Mouse (Mus musculus): ENCODE data around the gene Trip4. TPM values are rescaled to one million over a fixed set of nuclear protein-coding genes. Genes with fewer than 3 reads are reported as not detected.

The Trip4 gene
- polyA plus RNA-seq, 1 experiment, result 83.4 TPM

DNA sequence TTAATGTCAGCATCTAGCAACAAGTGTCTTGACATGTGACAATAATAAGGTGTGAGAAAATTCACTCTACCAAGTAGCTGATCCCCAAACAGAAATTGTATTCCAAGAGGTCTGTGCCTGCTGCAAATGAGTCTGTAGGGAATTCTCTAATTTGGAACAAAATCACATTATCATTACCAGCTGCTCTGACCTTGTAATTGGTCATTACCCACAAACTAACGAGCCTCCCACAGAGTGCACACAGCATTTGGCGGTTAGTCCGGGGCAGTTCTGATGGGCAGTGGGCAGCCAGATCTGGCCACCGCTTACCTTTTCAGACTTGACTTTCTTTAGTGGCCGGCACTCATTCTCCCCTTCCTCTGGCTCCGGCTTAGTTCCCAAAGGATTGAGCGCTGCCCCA lies 114.3 kb downstream of the Trip4 start:
- H3K4me1 ChIP-seq (ENCODE audit: control insufficient read depth, insufficient read depth, low read length), result peaks cover 3% of the 10 kb centered on the region; the same call in 1 of the 2 replicates
- no peak overlapping the region for H3K27ac ChIP-seq (ENCODE audit: control insufficient read depth, insufficient read depth, low read depth, low read length)
- TF ChIP-seq POLR2A (IDR thresholded peaks at IDR 0.05; ENCODE audit: control insufficient read depth, low read depth, low read length) (no peak), CTCF (IDR thresholded peaks at IDR 0.05; ENCODE audit: control insufficient read depth, insufficient read depth, insufficient replicate concordance, low read depth, low read length) (no peak)
- H3K4me3 ChIP-seq (ENCODE audit: control insufficient read depth, low read depth, low read length), result no peak overlapping the region
- H3K27me3 ChIP-seq (ENCODE audit: control insufficient read depth, insufficient read depth, low read length), result no peaks in the 10 kb centered on the region
- H3K36me3 ChIP-seq (ENCODE audit: control insufficient read depth, insufficient read depth, low read length), result no peaks in the 10 kb centered on the region; the same call in 1 of the 2 replicates

DNA sequence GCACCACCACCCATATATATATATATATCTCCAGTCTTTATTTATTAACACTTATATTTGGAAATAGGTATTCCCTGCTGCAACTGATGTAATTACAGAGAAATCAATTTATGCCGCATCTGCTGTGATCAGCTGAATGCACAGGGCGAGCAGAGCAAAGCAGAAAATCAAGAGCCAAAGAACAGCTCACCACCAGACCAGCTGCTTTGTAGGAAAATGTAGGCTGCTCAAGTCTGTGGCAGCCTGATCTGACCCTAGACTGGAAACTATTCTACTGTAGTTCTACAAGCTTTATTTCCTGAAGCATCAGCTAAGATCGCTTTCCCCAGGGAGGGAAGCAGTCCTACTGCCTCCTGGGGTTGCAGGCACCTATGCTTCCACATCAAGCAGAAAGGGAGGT lies 115.1 kb downstream of the Trip4 start:
- H3K36me3 ChIP-seq (ENCODE audit: control insufficient read depth, insufficient read depth, low read length), result no peaks in the 10 kb centered on the region; the same call in 1 of the 2 replicates
- TF ChIP-seq CTCF (IDR thresholded peaks at IDR 0.05; ENCODE audit: control insufficient read depth, insufficient read depth, insufficient replicate concordance, low read depth, low read length) (no peak), POLR2A (IDR thresholded peaks at IDR 0.05; ENCODE audit: control insufficient read depth, low read depth, low read length) (no peak)
- peaks cover 3% of the 10 kb centered on the region; the same call in 1 of the 2 replicates for H3K4me1 ChIP-seq (ENCODE audit: control insufficient read depth, insufficient read depth, low read length)
- no peak overlapping the region for H3K27ac ChIP-seq (ENCODE audit: control insufficient read depth, insufficient read depth, low read depth, low read length)
- no peaks in the 10 kb centered on the region for H3K27me3 ChIP-seq (ENCODE audit: control insufficient read depth, insufficient read depth, low read length)
- H3K4me3 ChIP-seq (ENCODE audit: control insufficient read depth, low read depth, low read length), result no peak overlapping the region

DNA sequence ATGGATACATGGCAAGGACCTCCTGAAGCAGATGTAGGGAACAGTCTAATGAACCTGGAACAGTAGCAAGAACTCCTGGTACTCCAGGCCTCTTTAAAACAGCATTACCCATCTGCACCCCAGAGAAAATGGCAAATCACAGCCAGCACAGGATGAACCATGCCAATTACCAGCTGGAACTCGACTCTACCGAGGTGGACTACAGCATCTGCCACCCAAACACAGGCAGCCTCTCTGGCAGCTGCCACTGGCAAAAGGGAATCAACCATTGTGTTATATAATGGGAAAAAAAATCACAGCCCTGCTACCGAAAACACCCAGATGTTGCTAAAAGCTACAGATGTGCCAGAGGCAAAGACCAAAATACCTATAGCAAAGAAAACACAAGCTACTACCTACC lies 115.5 kb downstream of the Trip4 start:
- Histone ChIP-seq H3K4me1 (ENCODE audit: control insufficient read depth, insufficient read depth, low read length) (peaks cover 3% of the 10 kb centered on the region; the same call in 1 of the 2 replicates), H3K4me3 (ENCODE audit: control insufficient read depth, low read depth, low read length) (no peak overlapping the region), H3K27me3 (ENCODE audit: control insufficient read depth, insufficient read depth, low read length) (no peaks in the 10 kb centered on the region), H3K27ac (ENCODE audit: control insufficient read depth, insufficient read depth, low read depth, low read length) (no peak overlapping the region), H3K36me3 (ENCODE audit: control insufficient read depth, insufficient read depth, low read length) (no peaks in the 10 kb centered on the region; the same call in 1 of the 2 replicates)
- TF ChIP-seq CTCF (IDR thresholded peaks at IDR 0.05; ENCODE audit: control insufficient read depth, insufficient read depth, insufficient replicate concordance, low read depth, low read length), result no peak
- TF ChIP-seq POLR2A (IDR thresholded peaks at IDR 0.05; ENCODE audit: control insufficient read depth, low read depth, low read length), result no peak

DNA sequence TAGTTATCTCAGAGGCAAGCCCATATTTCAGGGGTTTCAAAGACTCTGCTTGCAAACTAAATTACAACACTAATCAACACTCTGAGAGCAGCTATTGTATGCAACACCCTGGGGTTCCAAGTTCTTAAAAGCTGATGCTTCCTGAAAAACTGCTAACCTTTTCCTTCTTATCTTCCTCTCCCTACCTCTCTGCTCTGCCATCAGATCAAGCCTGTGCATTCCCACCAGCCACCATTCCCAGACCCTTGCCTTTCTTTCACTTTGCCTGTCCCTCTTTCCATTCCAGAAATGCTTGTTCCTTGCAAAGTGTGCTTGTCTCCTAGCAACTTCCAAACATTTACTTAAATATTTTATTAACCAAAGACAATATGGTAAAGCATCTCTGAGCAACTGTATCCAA lies 116.7 kb downstream of the Trip4 start:
- no peak overlapping the region for H3K4me3 ChIP-seq (ENCODE audit: control insufficient read depth, low read depth, low read length)
- H3K27me3 ChIP-seq (ENCODE audit: control insufficient read depth, insufficient read depth, low read length), result no peaks in the 10 kb centered on the region
- no peaks in the 10 kb centered on the region; the same call in 1 of the 2 replicates for H3K36me3 ChIP-seq (ENCODE audit: control insufficient read depth, insufficient read depth, low read length)
- no peak overlapping the region for H3K27ac ChIP-seq (ENCODE audit: control insufficient read depth, insufficient read depth, low read depth, low read length)
- H3K4me1 ChIP-seq (ENCODE audit: control insufficient read depth, insufficient read depth, low read length), result peaks cover 3% of the 10 kb centered on the region; the same call in 1 of the 2 replicates
- TF ChIP-seq CTCF (IDR thresholded peaks at IDR 0.05; ENCODE audit: control insufficient read depth, insufficient read depth, insufficient replicate concordance, low read depth, low read length) (no peak), POLR2A (IDR thresholded peaks at IDR 0.05; ENCODE audit: control insufficient read depth, low read depth, low read length) (no peak)

DNA sequence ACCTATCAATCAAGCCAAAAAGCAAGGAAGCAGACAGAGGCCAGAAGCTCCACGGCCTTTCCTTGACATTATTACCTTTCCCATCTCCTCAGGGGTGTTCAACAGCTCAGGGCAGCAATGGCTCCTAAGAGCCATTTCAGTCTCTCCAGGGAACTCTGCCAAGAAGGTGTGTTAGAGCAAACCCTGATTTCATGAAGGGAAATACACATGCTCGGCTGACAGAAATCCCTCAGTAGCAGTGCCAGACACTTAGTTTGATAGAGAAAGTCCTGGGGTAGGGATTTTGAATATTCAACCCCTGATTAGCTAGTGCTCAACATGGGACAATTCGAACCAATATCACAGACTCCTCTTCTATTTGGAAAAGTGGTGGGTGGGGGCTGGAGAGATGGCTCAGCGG lies 117.5 kb downstream of the Trip4 start:
- Histone ChIP-seq H3K27ac (ENCODE audit: control insufficient read depth, insufficient read depth, low read depth, low read length) (no peak overlapping the region), H3K36me3 (ENCODE audit: control insufficient read depth, insufficient read depth, low read length) (no peaks in the 10 kb centered on the region; the same call in 1 of the 2 replicates), H3K4me3 (ENCODE audit: control insufficient read depth, low read depth, low read length) (no peak overlapping the region), H3K4me1 (ENCODE audit: control insufficient read depth, insufficient read depth, low read length) (peaks cover 3% of the 10 kb centered on the region; the same call in 1 of the 2 replicates), H3K27me3 (ENCODE audit: control insufficient read depth, insufficient read depth, low read length) (no peaks in the 10 kb centered on the region)
- TF ChIP-seq CTCF (IDR thresholded peaks at IDR 0.05; ENCODE audit: control insufficient read depth, insufficient read depth, insufficient replicate concordance, low read depth, low read length) (no peak), POLR2A (IDR thresholded peaks at IDR 0.05; ENCODE audit: control insufficient read depth, low read depth, low read length) (no peak)

DNA sequence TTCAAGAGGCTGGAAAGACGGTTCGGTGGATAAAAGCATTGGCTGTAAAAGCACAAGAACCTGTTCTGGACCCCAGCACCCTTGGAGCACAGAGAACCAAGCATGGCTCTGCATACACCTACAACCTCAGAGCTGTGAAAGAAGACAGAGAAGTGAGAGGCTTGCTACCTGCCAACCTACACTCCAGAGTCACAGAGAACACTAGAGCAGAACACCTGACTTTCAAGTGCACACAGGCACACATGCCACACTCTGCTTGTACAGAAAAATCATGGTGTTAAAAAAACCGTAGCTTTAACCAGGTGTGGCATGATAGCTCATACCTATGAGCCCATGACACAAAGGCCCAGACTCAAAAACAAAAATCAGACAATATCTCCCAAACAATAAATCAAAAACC lies 118.8 kb downstream of the Trip4 start:
- Histone ChIP-seq H3K27me3 (ENCODE audit: control insufficient read depth, insufficient read depth, low read length) (no peaks in the 10 kb centered on the region), H3K36me3 (ENCODE audit: control insufficient read depth, insufficient read depth, low read length) (no peaks in the 10 kb centered on the region; the same call in 1 of the 2 replicates), H3K27ac (ENCODE audit: control insufficient read depth, insufficient read depth, low read depth, low read length) (no peak overlapping the region), H3K4me3 (ENCODE audit: control insufficient read depth, low read depth, low read length) (no peak overlapping the region), H3K4me1 (ENCODE audit: control insufficient read depth, insufficient read depth, low read length) (peaks cover 3% of the 10 kb centered on the region; the same call in 1 of the 2 replicates)
- TF ChIP-seq CTCF (IDR thresholded peaks at IDR 0.05; ENCODE audit: control insufficient read depth, insufficient read depth, insufficient replicate concordance, low read depth, low read length) (no peak), POLR2A (IDR thresholded peaks at IDR 0.05; ENCODE audit: control insufficient read depth, low read depth, low read length) (no peak)

DNA sequence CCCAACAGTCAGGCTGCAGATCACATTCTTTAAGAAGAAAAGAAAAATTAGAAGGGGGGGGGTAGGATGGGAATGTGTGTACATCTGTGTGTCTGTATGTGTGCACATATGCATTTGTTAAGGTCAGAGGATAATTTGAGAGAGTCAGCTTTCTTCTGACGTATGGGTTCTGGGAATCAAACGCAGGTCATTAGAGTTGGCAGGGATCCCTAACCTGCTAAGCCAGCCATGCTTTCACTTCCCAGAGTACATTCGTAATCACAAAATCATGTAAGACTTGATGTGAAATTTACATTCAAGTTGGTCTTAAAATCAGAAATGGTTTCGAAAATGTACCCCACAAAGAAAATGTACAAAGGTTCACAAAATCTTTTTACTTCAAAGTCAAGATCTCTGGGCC lies 120.0 kb downstream of the Trip4 start:
- Histone ChIP-seq H3K36me3 (ENCODE audit: control insufficient read depth, insufficient read depth, low read length) (no peaks in the 10 kb centered on the region; the same call in 1 of the 2 replicates), H3K27ac (ENCODE audit: control insufficient read depth, insufficient read depth, low read depth, low read length) (no peak overlapping the region), H3K27me3 (ENCODE audit: control insufficient read depth, insufficient read depth, low read length) (no peaks in the 10 kb centered on the region), H3K4me1 (ENCODE audit: control insufficient read depth, insufficient read depth, low read length) (no peaks in the 10 kb centered on the region), H3K4me3 (ENCODE audit: control insufficient read depth, low read depth, low read length) (no peak overlapping the region)
- TF ChIP-seq CTCF (IDR thresholded peaks at IDR 0.05; ENCODE audit: control insufficient read depth, insufficient read depth, insufficient replicate concordance, low read depth, low read length), result no peak
- no peak for TF ChIP-seq POLR2A (IDR thresholded peaks at IDR 0.05; ENCODE audit: control insufficient read depth, low read depth, low read length)
